Mouse (Mus musculus) adrenal gland, adult 2 months (tissue): ENCODE measurements around the gene Lrp4. TPM values are rescaled to one million over a fixed set of nuclear protein-coding genes. Genes with fewer than 3 reads are reported as not detected.
"Not testable (repeated sequence)": the region's sequence is repeated elsewhere in the genome, so short reads cannot be mapped to it uniquely, and the experiment has no call there.

Experiments
- DNase-seq: peaks from one replicate; pipeline ENCODE4 v3.0.0; 2021
- polyA plus RNA-seq: library from polyadenylated mRNA; depleted of rRNA; stranded (reverse); fragments of >200 nt; gene quantifications from 2 replicates; pipeline ENCODE4 v1.2.3, GENCODE M21; 2012; rRNA removed
- total RNA-seq, 2 experiments: library from RNA; stranded (reverse); gene quantifications; 2 replicates each; pipeline ENCODE4 v1.2.3; 2021

The Lrp4 gene
- total and polyA plus RNA-seq, 3 experiments: 2.0 to 6.5 (median 3.5) TPM

- no peak for DNase-seq
These were observed 27.4 kb downstream of the Lrp4 start for GRCm38 (mm10) chr2:91484698-91485097.

DNA sequence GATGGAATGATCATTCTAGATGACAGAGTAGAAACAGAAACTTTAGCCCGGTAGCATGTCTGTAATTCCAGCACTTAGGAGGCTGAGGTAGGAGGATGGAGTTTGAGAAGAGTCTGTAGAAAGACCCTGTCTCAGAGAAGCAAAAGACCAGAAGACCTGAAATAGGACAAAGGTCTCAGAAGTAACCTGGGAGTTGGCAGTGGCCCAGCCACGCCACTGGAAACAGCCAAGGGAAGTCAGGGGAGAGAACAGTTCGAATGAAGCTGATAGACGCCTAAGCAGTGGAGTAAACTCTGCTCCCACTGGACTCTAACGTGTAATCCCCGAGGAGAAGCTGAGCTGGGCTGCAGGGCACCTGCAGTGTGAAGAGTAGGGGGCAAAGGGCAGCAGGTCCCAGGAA is 27.9 kb downstream of the Lrp4 start:
- DNase-seq: no peak

DNA sequence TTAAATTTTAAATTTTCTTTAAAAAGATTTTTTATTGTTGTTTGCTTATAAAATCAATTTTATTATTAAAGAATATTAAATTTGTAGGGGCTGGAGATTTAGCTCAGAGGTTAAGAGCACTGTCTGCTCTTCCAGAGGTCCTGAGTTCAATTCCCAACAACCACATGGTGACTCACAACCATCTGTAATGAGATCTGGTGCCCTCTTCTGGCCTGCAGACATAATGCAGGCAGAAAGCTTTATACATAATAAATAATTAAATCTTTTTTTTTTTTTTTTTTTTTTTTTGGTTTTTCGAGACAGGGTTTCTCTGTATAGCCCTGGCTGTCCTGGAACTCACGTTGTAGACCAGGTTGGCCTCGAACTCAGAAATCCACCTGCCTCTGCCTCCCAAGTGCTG is 30.0 kb downstream of the Lrp4 start:
- DNase-seq: not testable (repeated sequence)

- no peak for DNase-seq
These were observed 34.8 kb downstream of the Lrp4 start for GRCm38 (mm10) chr2:91492071-91492635.

- no peak for DNase-seq
These were observed 36.7 kb downstream of the Lrp4 start for GRCm38 (mm10) chr2:91493981-91494380.

DNA sequence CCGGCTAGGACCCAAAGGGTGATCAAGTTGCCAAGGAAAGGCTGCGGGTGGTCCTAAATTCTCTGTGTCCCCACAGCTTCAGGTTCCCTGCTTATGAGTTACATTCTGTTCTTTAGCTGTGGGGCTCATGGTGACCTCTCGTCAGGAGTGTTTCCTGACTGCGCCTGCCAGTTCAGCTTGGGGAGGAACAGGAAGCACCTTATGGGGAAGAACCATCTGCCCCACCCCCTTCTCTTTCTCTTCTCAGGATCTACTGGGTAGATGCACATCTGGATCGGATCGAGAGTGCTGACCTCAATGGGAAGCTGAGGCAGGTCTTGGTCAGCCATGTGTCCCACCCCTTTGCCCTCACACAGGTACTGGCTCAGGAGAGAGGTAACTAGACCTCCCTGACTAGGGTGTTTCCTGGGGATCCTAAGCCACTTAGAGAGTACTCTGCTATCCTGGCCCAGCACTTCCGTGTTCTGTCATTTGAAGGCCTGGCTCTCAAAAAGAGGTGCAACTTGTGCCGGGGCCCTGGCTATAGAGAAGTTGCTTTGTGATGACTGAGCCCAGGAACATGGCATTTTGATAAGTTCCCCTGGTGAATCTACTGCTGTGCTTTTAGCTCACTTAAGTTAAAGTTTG is 40.9 kb downstream of the Lrp4 start:
- no peak for DNase-seq

DNA sequence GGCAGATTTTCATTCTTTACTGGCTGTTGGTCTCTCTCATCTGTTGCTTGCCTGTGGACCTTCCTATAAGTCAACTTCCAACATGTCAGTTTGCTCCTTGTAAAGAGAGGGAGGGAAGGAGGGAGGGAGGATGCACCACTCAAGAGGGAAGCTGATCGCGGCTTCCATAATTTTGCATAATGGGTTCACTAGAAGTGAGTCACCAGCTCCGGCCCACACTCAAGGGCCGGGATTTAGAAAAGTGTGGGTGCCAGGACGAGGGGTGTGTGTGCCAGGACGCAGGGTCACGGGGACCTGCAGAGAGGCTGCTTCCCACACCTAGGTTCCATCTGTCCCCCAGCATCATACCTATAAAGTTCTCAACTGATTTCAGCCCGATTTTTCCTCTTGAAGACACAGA is 50.8 kb downstream of the Lrp4 start:
- DNase-seq: no peak

DNA sequence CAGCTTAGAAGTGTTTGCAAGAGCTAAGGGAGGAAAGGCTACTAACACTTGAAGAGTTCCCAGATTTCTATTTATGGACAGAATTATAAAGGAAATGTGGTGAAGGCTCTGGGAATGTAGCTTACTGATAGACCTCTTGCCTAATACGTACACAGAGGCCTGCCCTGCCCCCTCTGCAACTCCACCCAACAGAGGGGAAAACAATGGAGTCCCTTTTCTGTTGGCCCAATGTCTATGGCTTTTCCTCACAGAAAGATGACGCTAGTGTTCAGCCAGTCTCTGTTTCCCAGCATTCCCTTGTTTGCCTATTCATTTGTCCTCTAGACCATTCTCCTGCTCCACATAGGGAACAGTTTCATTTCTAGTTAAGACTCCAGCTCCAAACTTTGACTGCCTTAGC is 59.9 kb downstream of the Lrp4 start:
- DNase-seq: no peak

- DNase-seq: peak; percentile 95
These were observed 69.2 kb downstream of the Lrp4 start, which contains the start of gene Ckap5 for GRCm38 (mm10) chr2:91526294-91527146. Ckap5 (plus strand) TSS chr2:91526762.

DNA sequence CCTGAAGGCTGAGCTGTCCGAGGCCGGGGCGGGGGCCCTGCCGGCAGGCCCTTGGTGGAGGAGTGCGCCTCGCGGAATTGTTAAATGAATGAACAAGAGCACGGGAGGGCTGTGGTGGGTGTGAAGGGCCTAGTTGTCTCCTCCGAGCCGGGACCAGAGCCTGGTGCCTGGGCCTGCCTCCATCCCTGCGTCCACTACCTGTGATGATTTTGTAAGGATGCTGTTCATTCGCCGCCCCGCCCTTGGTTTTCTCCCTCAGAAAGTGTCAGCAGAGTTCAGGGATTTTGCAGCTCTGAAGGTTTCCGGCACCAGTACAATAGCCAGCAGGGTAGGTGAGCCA is 69.8 kb downstream of the Lrp4 start:
- no peak for DNase-seq

GRCm38 (mm10) chr2:91537588-91538205 is 80.4 kb downstream of the Lrp4 start:
- peak; percentile 95 for DNase-seq

Other genes with a start within 250 kb of the Lrp4 start
- 1 to 10 TPM; 8.1 to 8.3 TPM for gene Ddb2, start 220.5 kb upstream of the Lrp4 start, total RNA-seq
- gene Ddb2, start 220.5 kb upstream of the Lrp4 start, polyA plus RNA-seq: 12.4 and 12.5 TPM in 2 replicates
- gene Pacsin3, start 201.6 kb upstream of the Lrp4 start, total RNA-seq: 100 to 1,000 TPM in 1 of 2 experiments, 10 to 100 TPM in 1; 82.8 to 101 TPM
- 56.5 and 69.2 TPM in 2 replicates for gene Pacsin3, start 201.6 kb upstream of the Lrp4 start, polyA plus RNA-seq
- 10 to 100 TPM; 89.3 to 92.3 TPM for gene Arfgap2, start 192.5 kb upstream of the Lrp4 start, total RNA-seq
- gene Arfgap2, start 192.5 kb upstream of the Lrp4 start, polyA plus RNA-seq: 34.1 and 53.6 TPM in 2 replicates
- gene 1110051M20Rik, start 12.8 kb upstream of the Lrp4 start, total RNA-seq: 10 to 100 TPM; 14.7 to 19.2 TPM
- gene 1110051M20Rik, start 12.8 kb upstream of the Lrp4 start, polyA plus RNA-seq: 14.9 and 16.0 TPM in 2 replicates
- 10 to 100 TPM; 36.6 to 40.3 TPM for gene Ckap5, start 69.3 kb downstream of the Lrp4 start, total RNA-seq
- 2.3 and 2.9 TPM in 2 replicates for gene Ckap5, start 69.3 kb downstream of the Lrp4 start, polyA plus RNA-seq
- 1 to 10 TPM in 1 of 2 experiments, under 1 TPM in 1; 0.38 to 2.9 TPM for gene F2, start 178.9 kb downstream of the Lrp4 start, total RNA-seq
- gene F2, start 178.9 kb downstream of the Lrp4 start, polyA plus RNA-seq: 1.2 TPM in 1 of 2 replicates, not detected in the other
- gene Zfp408, start 192.3 kb downstream of the Lrp4 start, total RNA-seq: 1 to 10 TPM; 8.0 to 9.6 TPM
- 18.9 and 20.5 TPM in 2 replicates for gene Zfp408, start 192.3 kb downstream of the Lrp4 start, polyA plus RNA-seq
- 10 to 100 TPM; 64.4 to 65.4 TPM for gene Arhgap1, start 192.3 kb downstream of the Lrp4 start, total RNA-seq
- 52.9 and 65.8 TPM in 2 replicates for gene Arhgap1, start 192.3 kb downstream of the Lrp4 start, polyA plus RNA-seq